Mouse (Mus musculus) kidney, adult 11 months (tissue): Measurements from ENCODE around the gene Akirin1.

ENCODE experiments used
- DNase-seq: peaks from one replicate; pipeline ENCODE4 v3.0.0; 2022

Akirin1 gene

DNA sequence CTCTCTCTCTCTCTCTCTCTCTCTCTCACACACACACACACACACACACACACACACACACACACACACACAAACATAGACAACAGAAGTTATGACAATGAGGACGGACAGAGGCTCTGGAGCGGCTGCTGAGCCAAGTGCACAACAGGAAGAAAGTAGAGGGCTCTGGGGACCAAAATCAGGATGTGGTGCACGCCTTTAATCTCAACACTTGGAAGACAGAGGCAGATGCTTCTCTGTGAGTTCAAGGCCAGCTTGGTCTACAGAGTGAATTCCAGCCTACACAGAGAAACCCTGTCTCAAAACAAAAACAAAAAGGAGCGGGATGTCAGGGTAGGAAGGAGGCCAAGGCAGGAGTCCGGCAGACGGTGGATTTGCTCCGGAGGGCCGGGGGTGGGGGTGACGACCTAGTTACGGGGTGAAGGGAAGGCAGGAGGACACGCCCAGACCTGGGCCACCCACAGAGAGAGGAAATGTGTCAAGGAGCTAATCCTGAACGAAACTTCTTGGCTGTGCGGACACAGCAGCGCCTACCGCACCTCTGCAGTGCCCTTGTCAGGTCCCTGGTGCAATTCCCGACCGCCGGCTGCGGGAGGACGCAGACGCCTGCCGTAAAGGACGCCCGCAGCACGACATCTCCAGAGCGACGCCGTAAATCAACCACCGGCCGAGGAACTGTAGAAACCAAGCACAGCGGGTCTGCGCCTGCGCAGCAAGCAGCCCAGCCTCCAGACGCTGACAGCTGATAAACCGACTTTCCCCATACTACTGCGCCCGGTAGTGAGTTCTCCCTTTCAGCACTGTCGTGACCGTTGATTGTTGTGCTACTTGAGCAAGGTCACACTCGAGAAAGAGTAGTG, 32.3 kb downstream of the Akirin1 start, which contains the start of gene Ndufs5:
TSS of gene Ndufs5 (minus strand) at position 629 of the 860 bp plus-strand sequence.
- DNase-seq = peak; percentile 95

DNA sequence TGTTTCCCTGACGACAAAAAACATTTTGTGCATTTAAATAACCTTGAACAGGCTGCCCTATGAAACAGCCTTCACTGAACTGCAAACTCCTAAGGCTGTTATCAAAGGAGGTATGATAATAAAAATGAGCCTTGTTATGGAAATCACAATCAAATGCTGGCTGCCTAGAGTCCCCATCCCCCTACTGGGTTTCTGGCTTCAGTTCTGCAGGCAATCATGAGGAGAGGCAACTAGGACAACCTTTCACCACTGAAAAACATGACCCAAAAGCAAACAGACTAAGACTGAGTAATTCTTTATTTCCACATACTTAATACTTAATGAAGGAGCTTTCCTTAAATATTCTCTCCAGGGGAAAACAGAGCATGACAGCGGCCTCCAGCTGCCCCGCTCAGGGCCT, 37.7 kb downstream of the Akirin1 start:
- no peak for DNase-seq

DNA sequence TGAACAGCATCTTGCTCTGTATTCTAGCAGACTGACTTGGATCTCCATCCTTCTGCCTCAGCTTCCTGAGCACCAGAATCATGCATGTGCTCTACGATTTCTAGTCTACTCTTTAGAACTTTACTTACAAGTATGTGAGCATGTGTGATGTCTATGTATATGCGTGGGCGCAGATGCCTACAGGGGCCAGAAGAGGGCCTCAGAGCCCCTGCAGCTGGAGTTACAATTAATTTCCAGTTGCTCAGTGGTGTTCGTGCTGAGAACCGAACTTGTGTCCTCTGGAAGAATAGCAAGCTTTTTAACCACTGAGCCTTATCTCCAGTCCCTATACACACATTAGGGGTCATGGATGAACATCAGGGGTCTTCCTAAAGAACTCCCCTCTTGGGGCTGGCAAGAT, 42.8 kb downstream of the Akirin1 start:
- DNase-seq = no peak

DNA sequence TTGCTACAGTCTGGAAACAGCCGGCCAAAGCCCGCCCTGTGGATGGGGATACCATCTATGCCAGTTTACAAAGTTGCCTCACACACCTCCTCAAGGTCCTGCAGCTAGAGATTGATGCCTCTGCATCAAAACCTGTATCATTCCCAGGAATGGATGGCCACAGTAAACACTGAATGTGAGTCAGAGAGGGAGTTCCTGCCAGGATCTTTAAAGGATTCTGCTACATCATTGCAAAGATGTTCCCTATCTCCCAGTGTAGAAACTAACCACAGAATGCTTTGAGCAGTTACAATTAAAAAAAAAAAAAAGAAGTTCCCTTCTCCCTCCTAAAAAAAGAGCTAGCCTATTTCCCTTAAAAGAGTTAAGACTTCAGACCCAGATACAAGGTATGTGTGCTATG, 44.8 kb downstream of the Akirin1 start:
- DNase-seq = no peak

DNA sequence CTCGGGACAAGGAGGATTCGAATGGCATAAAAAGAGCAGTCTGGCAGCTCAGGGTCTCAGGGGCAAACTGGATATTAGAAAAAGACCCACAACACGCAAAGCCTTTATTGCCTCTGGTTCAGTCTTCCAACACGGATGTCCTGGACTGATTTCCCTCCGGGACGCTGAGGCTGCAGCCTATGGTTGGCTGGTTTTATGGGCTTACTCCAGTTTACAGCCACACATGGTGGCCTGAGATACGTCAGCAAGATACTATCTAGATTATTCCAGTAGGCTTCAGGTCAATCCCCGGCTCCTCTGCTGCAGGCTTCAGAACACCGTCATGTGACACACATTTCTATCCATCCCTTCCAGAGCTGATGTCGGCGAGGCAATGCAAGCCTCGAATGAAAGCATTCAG, 56.8 kb downstream of the Akirin1 start:
- DNase-seq = no peak

DNA sequence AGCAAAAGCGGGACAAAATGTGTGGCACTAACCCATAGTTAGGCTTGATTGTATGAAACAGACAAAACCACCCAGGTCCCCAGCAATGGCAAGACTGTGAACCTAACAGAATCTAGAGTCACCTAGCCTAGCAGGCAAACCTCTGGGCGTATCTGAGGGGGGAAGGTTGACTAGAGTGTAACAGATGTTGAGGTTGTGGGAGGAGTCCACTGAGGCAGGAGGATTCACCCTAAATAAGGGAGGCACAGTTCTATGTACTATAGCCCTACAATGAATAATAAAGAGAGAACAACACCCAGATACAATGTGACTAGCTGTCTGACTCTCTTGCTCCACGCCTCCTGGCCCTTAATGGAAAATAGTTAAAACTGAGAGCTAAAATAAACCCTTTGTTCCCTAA, 58.1 kb downstream of the Akirin1 start:
- no peak for DNase-seq

DNA sequence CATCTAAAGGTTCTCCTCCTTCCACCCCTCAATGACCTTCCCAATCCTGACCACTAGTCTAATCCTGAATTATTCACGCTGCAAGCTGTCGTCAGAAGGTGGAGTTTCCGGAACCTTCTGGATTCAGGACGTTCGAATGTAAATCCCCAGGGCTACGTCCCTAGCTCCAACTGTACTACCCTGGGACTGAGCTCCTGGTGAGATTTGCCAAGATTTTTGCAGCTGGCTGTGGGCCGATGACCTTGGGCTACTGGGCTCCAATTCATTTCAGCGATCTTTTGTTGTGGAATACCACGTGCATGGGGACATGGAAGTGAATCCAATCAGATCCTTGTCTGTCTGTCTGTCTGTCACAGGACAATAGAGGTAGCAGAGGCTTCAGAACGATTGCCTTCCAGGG, 59.8 kb downstream of the Akirin1 start:
- DNase-seq = no peak

DNA sequence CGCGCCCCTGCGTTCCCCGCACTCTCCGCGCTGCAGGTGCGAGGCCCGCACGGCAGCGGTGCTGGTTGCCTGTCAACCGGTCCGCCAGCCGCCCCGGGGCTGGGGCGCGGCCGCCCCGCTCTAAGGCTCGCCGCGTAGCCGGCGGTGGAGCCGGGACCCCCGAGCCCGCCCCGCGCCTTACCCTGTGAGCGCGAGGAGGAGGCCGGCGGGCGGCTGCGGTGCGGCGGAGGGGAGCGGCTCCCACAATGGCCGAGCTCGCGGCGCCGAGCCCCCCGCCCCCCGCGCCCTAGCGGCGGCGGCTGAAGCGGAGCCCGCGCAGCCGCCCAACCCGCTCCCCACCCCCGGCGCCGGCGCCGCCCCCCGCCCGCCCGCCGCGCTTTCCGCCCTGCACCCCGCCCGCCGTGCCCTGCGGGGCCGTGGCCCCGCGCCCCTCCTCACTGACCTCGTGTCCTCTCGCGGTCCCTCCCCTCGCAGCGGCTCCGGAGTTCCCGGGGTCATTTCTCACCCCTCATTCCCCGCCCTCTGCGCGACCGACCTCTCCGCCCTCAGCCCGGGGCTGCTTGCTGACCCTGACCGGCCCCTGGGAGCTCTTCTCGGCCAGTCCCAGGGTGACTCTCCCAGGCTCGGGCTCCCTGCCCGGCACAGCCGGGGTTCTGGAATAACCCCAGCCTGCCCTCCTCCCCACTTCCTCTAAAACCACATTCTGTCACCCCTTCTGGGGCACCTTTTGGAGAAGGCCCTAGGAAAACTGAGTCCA, 62.9 kb downstream of the Akirin1 start:
- peak; percentile 72 for DNase-seq

DNA sequence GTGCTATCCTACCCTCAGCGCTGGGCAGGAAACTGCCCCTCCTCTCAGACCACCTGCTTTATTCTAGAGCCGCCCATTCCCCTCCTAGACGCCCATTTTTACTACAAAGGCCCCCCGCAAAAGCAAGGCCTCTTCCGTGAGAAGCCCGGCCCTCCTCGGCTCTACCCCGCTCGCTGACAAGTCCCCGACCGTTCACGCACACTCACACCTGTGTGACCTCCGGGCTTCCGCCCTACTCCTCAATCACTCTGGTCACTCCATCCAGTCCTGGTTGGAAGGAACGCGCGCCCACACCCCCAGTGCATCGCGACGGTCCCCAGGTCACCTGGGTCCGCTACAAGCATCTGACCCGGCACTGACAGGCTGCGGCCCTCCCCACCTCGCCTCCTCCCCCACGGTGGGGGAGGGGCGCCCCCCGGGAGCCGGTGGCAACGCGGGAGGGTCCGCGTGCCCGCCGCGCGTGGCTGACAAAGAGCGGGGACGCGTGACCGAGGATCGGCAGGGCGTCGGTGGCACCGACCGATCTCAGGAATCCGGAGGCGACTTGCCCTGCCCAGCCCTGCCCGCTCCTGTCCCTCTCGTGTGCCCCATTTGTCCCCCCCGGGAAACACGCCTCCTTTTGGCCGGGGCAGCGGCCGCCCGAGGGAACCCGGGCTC, 63.6 kb downstream of the Akirin1 start:
- no peak for DNase-seq

DNA sequence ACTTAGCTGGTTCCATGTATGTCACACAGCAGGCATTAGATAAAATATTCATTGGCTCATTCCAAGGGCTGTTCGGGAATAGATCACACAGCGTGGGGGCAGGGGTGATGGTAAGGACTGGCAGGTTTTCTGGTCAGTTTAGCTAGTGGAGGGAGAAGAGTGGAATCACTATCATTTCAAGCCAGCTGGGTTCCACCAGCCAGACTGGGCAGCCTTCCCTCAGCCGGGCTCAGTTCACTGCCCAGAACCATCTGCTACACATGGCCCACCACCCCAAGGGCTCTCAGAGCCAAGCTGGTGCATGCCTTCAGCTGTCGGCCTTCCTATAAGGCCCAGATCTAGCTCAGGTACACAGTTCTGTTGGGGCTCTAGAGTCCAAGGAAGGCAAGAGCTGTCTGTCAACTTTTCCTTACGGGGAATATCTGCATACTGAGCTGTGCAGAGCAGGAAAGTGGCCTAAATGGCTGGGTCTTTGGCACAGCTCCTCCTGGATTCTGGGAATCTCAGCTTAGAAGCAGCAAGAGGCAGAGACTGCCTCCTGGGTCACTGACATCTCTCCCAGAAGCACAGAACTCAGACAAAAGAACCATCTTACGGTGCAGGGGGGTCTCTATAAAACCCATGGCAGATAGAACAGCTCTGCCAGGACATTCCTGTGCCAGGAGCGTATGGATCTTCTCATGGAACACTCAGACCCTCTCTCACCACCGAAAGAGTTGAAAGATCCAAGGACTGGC, 64.5 kb downstream of the Akirin1 start:
- DNase-seq = no peak

DNA sequence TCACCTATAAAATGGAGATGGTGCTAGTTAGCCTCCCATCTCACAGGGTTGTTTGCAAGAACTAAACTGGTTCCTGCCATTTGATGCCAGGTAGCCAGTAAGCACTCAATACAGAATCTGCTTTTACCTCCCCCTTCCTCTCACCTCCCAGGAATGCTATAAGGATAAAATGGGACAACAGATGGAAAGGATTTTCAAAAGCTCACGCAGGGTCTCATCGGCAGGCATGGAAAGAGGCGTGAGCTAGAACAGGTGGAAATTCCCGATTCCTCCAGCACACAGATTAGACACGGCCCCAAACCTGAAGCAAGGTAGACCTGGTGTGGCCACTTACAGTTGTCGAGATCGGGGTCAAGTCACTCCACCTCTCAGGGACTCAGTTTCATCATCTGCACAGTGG, 65.1 kb downstream of the Akirin1 start:
- no peak for DNase-seq
